23 mouse cellular contexts compared by ENCODE assay signal in genomic region chr3:10121956-10122739, GRCm38 (mm10). TPM values are rescaled to one million over a fixed set of nuclear protein-coding genes. Genes with fewer than 3 reads are reported as not detected.
DNase-seq lines count a peak whose midpoint lies in the region; ATAC-seq and TF ChIP-seq lines count a peak whose summit lies in the region.
"Had no signal": no experiment of that assay in that cellular context is flagged by ENCODE, and none has a peak within 500 bp of the region (broad histone marks: within the 10 kb centered on the region; RNA-seq: fewer than 3 reads in every experiment).

No protein-coding gene starts in this region.

- no peak for TF ChIP-seq POLR2A in embryonic fibroblast, embryonic 13.5 days (IDR thresholded peaks at IDR 0.05; ENCODE audit: low read depth, low read length)

- no peak overlapping the region for H3K4me2 ChIP-seq in hindbrain, postnatal 0 days (ENCODE audit: low read depth, low read length)
- H3K4me2 ChIP-seq in hindbrain, embryonic 12.5 days (replicated peaks): no peak overlapping the region
- H3K4me2 ChIP-seq: embryonic facial prominence, embryonic 12.5 days; hindbrain, embryonic 14.5 days had no signal

- DNase-seq in cerebellum, postnatal 10 days: peak; percentile 34 to 56
- peak; percentile 20 for DNase-seq in hindbrain, postnatal 0 days (ENCODE audit: low spot score)
- peak; percentile 44 for DNase-seq in 3134 (ENCODE audit: extremely low read depth, insufficient read length, low spot score)
- no peak for DNase-seq in gastrocnemius, adult 8-10 months (ENCODE audit: low spot score in 2 of 2)
- DNase-seq in retina, embryonic 14.5 days (ENCODE audit: low spot score): no peak
- DNase-seq: adrenal gland, postnatal 10 days; cerebellum, adult 18-20 months; cerebellum, adult 9-11 months; embryo, embryonic 11 days; gastrocnemius, adult 2 months; gastrocnemius, postnatal 36 days; heart, adult 18-20 months; heart, postnatal 14 days had no signal

- H3K36me3 ChIP-seq in hindbrain, postnatal 0 days (ENCODE audit: insufficient read depth, low read length): no peaks in the 10 kb centered on the region
- H3K36me3 ChIP-seq in hindbrain, embryonic 12.5 days: no peaks in the 10 kb centered on the region
- H3K36me3 ChIP-seq: embryonic facial prominence, embryonic 12.5 days; forebrain, embryonic 10.5 days; heart, embryonic 10.5 days had no signal

- H3K4me3 ChIP-seq in hindbrain, postnatal 0 days (ENCODE audit: low read length): no peak overlapping the region
- H3K4me3 ChIP-seq in hindbrain, embryonic 12.5 days: no peak overlapping the region
- H3K4me3 ChIP-seq in embryonic fibroblast, embryonic 13.5 days (ENCODE audit: insufficient read depth, low read length): no peak overlapping the region
- H3K4me3 ChIP-seq: embryonic facial prominence, embryonic 12.5 days; forebrain, embryonic 10.5 days; gastrocnemius, adult 2 months; heart, embryonic 10.5 days had no signal

- 61% methylated on average over 6 of the region's 6 CpGs for WGBS in hindbrain, postnatal 0 days
- WGBS in hindbrain, embryonic 12.5 days: 80% methylated on average over 6 of the region's 6 CpGs

- no peaks in the 10 kb centered on the region for H3K27me3 ChIP-seq in hindbrain, postnatal 0 days (ENCODE audit: insufficient read depth, low read length)
- no peaks in the 10 kb centered on the region for H3K27me3 ChIP-seq in hindbrain, embryonic 12.5 days
- H3K27me3 ChIP-seq: CH12.LX; embryonic facial prominence, embryonic 12.5 days had no signal

- no peaks in the 10 kb centered on the region for H3K9me3 ChIP-seq in hindbrain, postnatal 0 days (ENCODE audit: low read length)
- no peaks in the 10 kb centered on the region for H3K9me3 ChIP-seq in hindbrain, embryonic 12.5 days (replicated peaks)
- H3K9me3 ChIP-seq: embryonic facial prominence, embryonic 12.5 days; forebrain, embryonic 10.5 days; heart, embryonic 10.5 days had no signal

- no peak for ATAC-seq in cerebellum, adult (ENCODE audit: insufficient number of reproducible peaks, low FRiP score, low TSS enrichment)
- ATAC-seq in hindbrain, postnatal 0 days: no peak
- no peak for ATAC-seq in hindbrain, embryonic 12.5 days (ENCODE audit: low FRiP score)
- ATAC-seq: forebrain, embryonic 14.5 days; intestine, embryonic 16.5 days had no signal

- TF ChIP-seq CTCF in hindbrain, postnatal 0 days (IDR thresholded peaks at IDR 0.05; ENCODE audit: low read depth): no peak
- TF ChIP-seq CTCF in embryonic fibroblast, embryonic 13.5 days (IDR thresholded peaks at IDR 0.05; ENCODE audit: borderline replicate concordance, insufficient read depth, low read length): no peak

- H3K9ac ChIP-seq in hindbrain, postnatal 0 days (replicated peaks; ENCODE audit: low read length): no peak overlapping the region
- no peak overlapping the region for H3K9ac ChIP-seq in hindbrain, embryonic 12.5 days
- H3K9ac ChIP-seq: embryonic facial prominence, embryonic 12.5 days; hindbrain, embryonic 14.5 days had no signal

- 0 out of 2 replicates have a peak, but pooled peaks cover 6% of the 10 kb centered on the region for H3K4me1 ChIP-seq in hindbrain, postnatal 0 days (ENCODE audit: insufficient read depth, low read length)
- no peaks in the 10 kb centered on the region for H3K4me1 ChIP-seq in hindbrain, embryonic 12.5 days
- H3K4me1 ChIP-seq in embryonic fibroblast, embryonic 13.5 days (ENCODE audit: control insufficient read depth, insufficient read depth, low read length): peaks cover 14% of the 10 kb centered on the region
- H3K4me1 ChIP-seq: embryonic facial prominence, embryonic 12.5 days; forebrain, embryonic 10.5 days; heart, embryonic 10.5 days had no signal

- peak overlapping the region; percentile 58; the same call in 1 of the 2 replicates for H3K27ac ChIP-seq in hindbrain, postnatal 0 days
- no peak overlapping the region for H3K27ac ChIP-seq in hindbrain, embryonic 12.5 days
- H3K27ac ChIP-seq in embryonic fibroblast, embryonic 13.5 days (ENCODE audit: insufficient read depth, low read length): peak overlapping the region; percentile 50
- H3K27ac ChIP-seq: embryonic facial prominence, embryonic 12.5 days; forebrain, embryonic 10.5 days; gastrocnemius, adult 2 months; heart, embryonic 10.5 days; hindbrain, embryonic 14.5 days had no signal

RNA-seq across cellular contexts. Expression of gene Gm9833, which starts 34.2 kb away (rescaled TPM):
- total RNA-seq in hindbrain, postnatal 0 days (2014; rRNA removed): 1.4 and 6.4 TPM in 2 replicates
- 3.7 and 4.3 TPM in 2 replicates for polyA plus RNA-seq in hindbrain, postnatal 0 days (2015; fragmentation: Nextera tagmentation; extraction: Ambion mirVana)
- polyA plus RNA-seq in hindbrain, embryonic 12.5 days (2016; fragmentation: Nextera tagmentation; extraction: Ambion mirVana): 7.9 and 9.8 TPM in 2 replicates
- 5.2 and 5.7 TPM in 2 replicates for polyA plus RNA-seq in embryonic fibroblast, embryonic 13.5 days (2011; ENCODE audit: insufficient read length, low read depth, missing spikeins)
- under 1 TPM in 2 of 4 experiments, not detected in 2; 0.18 to 0.22 TPM for total RNA-seq in gastrocnemius, adult 8-10 months (2022)
- total RNA-seq: CH12.LX had no signal

Comparison
In these comparisons a context has a peak if more than half of its experiments do, and no peak if none do; other contexts are left out.
1. DNase-seq: peak in cerebellum, postnatal 10 days (2 of 2), hindbrain, postnatal 0 days (single experiment) and 3134 (single experiment); none in gastrocnemius, adult 8-10 months (0 of 2) and retina, embryonic 14.5 days (single experiment).